Mouse (Mus musculus): ENCODE data around the gene Reep3. TPM values are rescaled to one million over a fixed set of nuclear protein-coding genes. Genes with fewer than 3 reads are reported as not detected.
"Not testable (repeated sequence)": the region's sequence is repeated elsewhere in the genome, so short reads cannot be mapped to it uniquely, and the experiment has no call there.

Gene Reep3
- polyA plus RNA-seq, 1 experiment from 2014 or later, result 44.0 TPM

- no peaks in the 10 kb centered on the region for H3K36me3 ChIP-seq (ENCODE audit: control insufficient read depth, insufficient read depth, low read length)
- no peak overlapping the region for H3K9ac ChIP-seq (ENCODE audit: low read length)
- WGBS, result 87% methylated on average over 11 of the region's 11 CpGs
- no peaks in the 10 kb centered on the region for H3K27me3 ChIP-seq (ENCODE audit: control insufficient read depth, insufficient read depth, low read length)
- H3K4me3 ChIP-seq (replicated peaks; ENCODE audit: low read length), result no peak overlapping the region
- H3K9me3 ChIP-seq (replicated peaks; ENCODE audit: control insufficient read depth, low read length), result no peaks in the 10 kb centered on the region
- no peak overlapping the region for H3K4me2 ChIP-seq (ENCODE audit: low read depth, low read length)
- ATAC-seq (ENCODE audit: insufficient read depth, low FRiP score), result no peak
- H3K27ac ChIP-seq (ENCODE audit: low read length), result no peak overlapping the region
- peaks cover 15% of the 10 kb centered on the region for H3K4me1 ChIP-seq (ENCODE audit: control insufficient read depth, insufficient read depth, low read length)
Measured at GRCm38 (mm10) chr10:67113833-67114232, 17.1 kb upstream of the Reep3 start.

GRCm38 (mm10) chr10:67112967-67113366, 16.2 kb upstream of the Reep3 start:
- not testable (repeated sequence) for H3K36me3 ChIP-seq (ENCODE audit: control insufficient read depth, insufficient read depth, low read length); H3K4me3 ChIP-seq (replicated peaks; ENCODE audit: low read length); ATAC-seq (ENCODE audit: insufficient read depth, low FRiP score); H3K27me3 ChIP-seq (ENCODE audit: control insufficient read depth, insufficient read depth, low read length); H3K27ac ChIP-seq (ENCODE audit: low read length); H3K9me3 ChIP-seq (replicated peaks; ENCODE audit: control insufficient read depth, low read length); H3K4me2 ChIP-seq (ENCODE audit: low read depth, low read length); H3K9ac ChIP-seq (ENCODE audit: low read length)
- 78% methylated on average over 5 of the region's 5 CpGs for WGBS
- peaks cover 20% of the 10 kb centered on the region for H3K4me1 ChIP-seq (ENCODE audit: control insufficient read depth, insufficient read depth, low read length)

- Histone ChIP-seq H3K4me2 (ENCODE audit: low read depth, low read length) (no peak overlapping the region), H3K9ac (ENCODE audit: low read length) (no peak overlapping the region), H3K36me3 (ENCODE audit: control insufficient read depth, insufficient read depth, low read length) (no peaks in the 10 kb centered on the region), H3K4me1 (ENCODE audit: control insufficient read depth, insufficient read depth, low read length) (peaks cover 28% of the 10 kb centered on the region), H3K9me3 (replicated peaks; ENCODE audit: control insufficient read depth, low read length) (no peaks in the 10 kb centered on the region), H3K27ac (ENCODE audit: low read length) (no peak overlapping the region), H3K27me3 (ENCODE audit: control insufficient read depth, insufficient read depth, low read length) (no peaks in the 10 kb centered on the region), H3K4me3 (replicated peaks; ENCODE audit: low read length) (no peak overlapping the region)
- 69% methylated on average over 5 of the region's 5 CpGs for WGBS
- no peak for ATAC-seq (ENCODE audit: insufficient read depth, low FRiP score)
Measured at GRCm38 (mm10) chr10:67111799-67112177, 15.0 kb upstream of the Reep3 start.

- no peak for ATAC-seq (ENCODE audit: insufficient read depth, low FRiP score)
- WGBS, result 78% methylated on average over 14 of the region's 14 CpGs
- H3K4me3 ChIP-seq (replicated peaks; ENCODE audit: low read length), result no peak overlapping the region
- no peaks in the 10 kb centered on the region for H3K36me3 ChIP-seq (ENCODE audit: control insufficient read depth, insufficient read depth, low read length)
- no peaks in the 10 kb centered on the region for H3K9me3 ChIP-seq (replicated peaks; ENCODE audit: control insufficient read depth, low read length)
- no peak overlapping the region for H3K9ac ChIP-seq (ENCODE audit: low read length)
- H3K27ac ChIP-seq (ENCODE audit: low read length), result no peak overlapping the region
- H3K4me1 ChIP-seq (ENCODE audit: control insufficient read depth, insufficient read depth, low read length), result peaks cover 34% of the 10 kb centered on the region
- no peaks in the 10 kb centered on the region for H3K27me3 ChIP-seq (ENCODE audit: control insufficient read depth, insufficient read depth, low read length)
- no peak overlapping the region for H3K4me2 ChIP-seq (ENCODE audit: low read depth, low read length)
Measured at GRCm38 (mm10) chr10:67111044-67111798, 14.5 kb upstream of the Reep3 start.

- ATAC-seq (ENCODE audit: insufficient read depth, low FRiP score), result no peak
- H3K9ac ChIP-seq (ENCODE audit: low read length), result no peak overlapping the region
- H3K36me3 ChIP-seq (ENCODE audit: control insufficient read depth, insufficient read depth, low read length), result no peaks in the 10 kb centered on the region
- H3K4me3 ChIP-seq (replicated peaks; ENCODE audit: low read length), result no peak overlapping the region
- H3K4me2 ChIP-seq (ENCODE audit: low read depth, low read length), result no peak overlapping the region
- H3K27me3 ChIP-seq (ENCODE audit: control insufficient read depth, insufficient read depth, low read length), result no peaks in the 10 kb centered on the region
- H3K9me3 ChIP-seq (replicated peaks; ENCODE audit: control insufficient read depth, low read length), result no peaks in the 10 kb centered on the region
- no peak overlapping the region for H3K27ac ChIP-seq (ENCODE audit: low read length)
- peaks cover 38% of the 10 kb centered on the region for H3K4me1 ChIP-seq (ENCODE audit: control insufficient read depth, insufficient read depth, low read length)
- WGBS, result 78% methylated on average over 5 of the region's 5 CpGs
Measured at GRCm38 (mm10) chr10:67109635-67110034, 12.9 kb upstream of the Reep3 start.

- Histone ChIP-seq H3K27me3 (ENCODE audit: control insufficient read depth, insufficient read depth, low read length) (no peaks in the 10 kb centered on the region), H3K27ac (ENCODE audit: low read length) (no peak overlapping the region), H3K9ac (ENCODE audit: low read length) (no peak overlapping the region), H3K4me3 (replicated peaks; ENCODE audit: low read length) (no peak overlapping the region), H3K9me3 (replicated peaks; ENCODE audit: control insufficient read depth, low read length) (no peaks in the 10 kb centered on the region), H3K36me3 (ENCODE audit: control insufficient read depth, insufficient read depth, low read length) (no peaks in the 10 kb centered on the region), H3K4me2 (ENCODE audit: low read depth, low read length) (no peak overlapping the region), H3K4me1 (ENCODE audit: control insufficient read depth, insufficient read depth, low read length) (peaks cover 52% of the 10 kb centered on the region)
- no peak for ATAC-seq (ENCODE audit: insufficient read depth, low FRiP score)
- 58% methylated on average over 9 of the region's 9 CpGs for WGBS
Measured at GRCm38 (mm10) chr10:67108096-67108495, 11.4 kb upstream of the Reep3 start.

- peak; percentile 53; the same call in 1 of the 2 replicates for ATAC-seq (ENCODE audit: insufficient read depth, low FRiP score)
Measured at GRCm38 (mm10) chr10:67107017-67107761, 10.4 kb upstream of the Reep3 start.

GRCm38 (mm10) chr10:67106400-67106799, 9.7 kb upstream of the Reep3 start:
- WGBS, result 68% methylated on average over 6 of the region's 6 CpGs
- ATAC-seq (ENCODE audit: insufficient read depth, low FRiP score), result no peak
- Histone ChIP-seq H3K36me3 (ENCODE audit: control insufficient read depth, insufficient read depth, low read length) (no peaks in the 10 kb centered on the region), H3K27ac (ENCODE audit: low read length) (peak overlapping the region; percentile 67), H3K4me3 (replicated peaks; ENCODE audit: low read length) (no peak overlapping the region), H3K27me3 (ENCODE audit: control insufficient read depth, insufficient read depth, low read length) (no peaks in the 10 kb centered on the region), H3K9ac (ENCODE audit: low read length) (no peak overlapping the region), H3K4me2 (ENCODE audit: low read depth, low read length) (no peak overlapping the region), H3K4me1 (ENCODE audit: control insufficient read depth, insufficient read depth, low read length) (peaks cover 66% of the 10 kb centered on the region), H3K9me3 (replicated peaks; ENCODE audit: control insufficient read depth, low read length) (no peaks in the 10 kb centered on the region)

More at GRCm38 (mm10) chr10:67107017-67107761, 10.4 kb upstream of the Reep3 start:
- Histone ChIP-seq H3K4me3 (replicated peaks; ENCODE audit: low read length) (no peak overlapping the region), H3K9me3 (replicated peaks; ENCODE audit: control insufficient read depth, low read length) (no peaks in the 10 kb centered on the region), H3K27me3 (ENCODE audit: control insufficient read depth, insufficient read depth, low read length) (no peaks in the 10 kb centered on the region), H3K27ac (ENCODE audit: low read length) (peak overlapping the region; percentile 67), H3K4me2 (ENCODE audit: low read depth, low read length) (no peak overlapping the region), H3K36me3 (ENCODE audit: control insufficient read depth, insufficient read depth, low read length) (no peaks in the 10 kb centered on the region), H3K4me1 (ENCODE audit: control insufficient read depth, insufficient read depth, low read length) (peaks cover 60% of the 10 kb centered on the region), H3K9ac (ENCODE audit: low read length) (no peak overlapping the region)
- 59% methylated on average over 9 of the region's 9 CpGs for WGBS
